Mouse (Mus musculus): ENCODE data around the gene Mapk7. TPM values are rescaled to one million over a fixed set of nuclear protein-coding genes. Genes with fewer than 3 reads are reported as not detected.

Gene Mapk7
- polyA plus RNA-seq, 1 experiment = 108 TPM

GRCm38 (mm10) chr11:61481239-61482090 is 12.7 kb downstream of the Mapk7 start:
- TF ChIP-seq CTCF (IDR thresholded peaks at IDR 0.05; ENCODE audit: borderline replicate concordance, extremely low read depth, insufficient read depth, insufficient read length) (no peak), POLR2A (IDR thresholded peaks at IDR 0.05; ENCODE audit: borderline replicate concordance, extremely low read depth, insufficient read depth, insufficient read length, poor library complexity, severe bottlenecking) (no peak)
- DNase-seq (ENCODE audit: low read depth) = no peak

- DNase-seq (ENCODE audit: low read depth) = no peak
- TF ChIP-seq CTCF (IDR thresholded peaks at IDR 0.05; ENCODE audit: borderline replicate concordance, extremely low read depth, insufficient read depth, insufficient read length) (no peak), POLR2A (IDR thresholded peaks at IDR 0.05; ENCODE audit: borderline replicate concordance, extremely low read depth, insufficient read depth, insufficient read length, poor library complexity, severe bottlenecking) (no peak)
These were observed 15.4 kb downstream of the Mapk7 start for GRCm38 (mm10) chr11:61478788-61479187.

- no peak for TF ChIP-seq POLR2A (IDR thresholded peaks at IDR 0.05; ENCODE audit: borderline replicate concordance, extremely low read depth, insufficient read depth, insufficient read length, poor library complexity, severe bottlenecking)
- no peak for TF ChIP-seq CTCF (IDR thresholded peaks at IDR 0.05; ENCODE audit: borderline replicate concordance, extremely low read depth, insufficient read depth, insufficient read length)
- DNase-seq (ENCODE audit: low read depth) = no peak
These were observed 16.4 kb downstream of the Mapk7 start for GRCm38 (mm10) chr11:61477566-61478508.

GRCm38 (mm10) chr11:61476786-61477382 is 17.3 kb downstream of the Mapk7 start:
- peak; percentile 47 for DNase-seq (ENCODE audit: low read depth)
- TF ChIP-seq CTCF (IDR thresholded peaks at IDR 0.05; ENCODE audit: borderline replicate concordance, extremely low read depth, insufficient read depth, insufficient read length) = no peak
- no peak for TF ChIP-seq POLR2A (IDR thresholded peaks at IDR 0.05; ENCODE audit: borderline replicate concordance, extremely low read depth, insufficient read depth, insufficient read length, poor library complexity, severe bottlenecking)

GRCm38 (mm10) chr11:61473630-61474029 is 20.6 kb downstream of the Mapk7 start:
- no peak for TF ChIP-seq POLR2A (IDR thresholded peaks at IDR 0.05; ENCODE audit: borderline replicate concordance, extremely low read depth, insufficient read depth, insufficient read length, poor library complexity, severe bottlenecking)
- DNase-seq (ENCODE audit: low read depth) = no peak

GRCm38 (mm10) chr11:61470880-61471279 is 23.3 kb downstream of the Mapk7 start:
- no peak for DNase-seq (ENCODE audit: low read depth)
- TF ChIP-seq CTCF (IDR thresholded peaks at IDR 0.05; ENCODE audit: borderline replicate concordance, extremely low read depth, insufficient read depth, insufficient read length) = no peak
- no peak for TF ChIP-seq POLR2A (IDR thresholded peaks at IDR 0.05; ENCODE audit: borderline replicate concordance, extremely low read depth, insufficient read depth, insufficient read length, poor library complexity, severe bottlenecking)

GRCm38 (mm10) chr11:61469317-61469917 is 24.8 kb downstream of the Mapk7 start:
- DNase-seq (ENCODE audit: low read depth) = no peak
- no peak for TF ChIP-seq POLR2A (IDR thresholded peaks at IDR 0.05; ENCODE audit: borderline replicate concordance, extremely low read depth, insufficient read depth, insufficient read length, poor library complexity, severe bottlenecking)
- TF ChIP-seq CTCF (IDR thresholded peaks at IDR 0.05; ENCODE audit: borderline replicate concordance, extremely low read depth, insufficient read depth, insufficient read length) = no peak

- no peak for TF ChIP-seq POLR2A (IDR thresholded peaks at IDR 0.05; ENCODE audit: borderline replicate concordance, extremely low read depth, insufficient read depth, insufficient read length, poor library complexity, severe bottlenecking)
- TF ChIP-seq CTCF (IDR thresholded peaks at IDR 0.05; ENCODE audit: borderline replicate concordance, extremely low read depth, insufficient read depth, insufficient read length) = no peak
- DNase-seq (ENCODE audit: low read depth) = no peak
These were observed 25.7 kb downstream of the Mapk7 start for GRCm38 (mm10) chr11:61468534-61468933.

- DNase-seq (ENCODE audit: low read depth) = no peak
- TF ChIP-seq CTCF (IDR thresholded peaks at IDR 0.05; ENCODE audit: borderline replicate concordance, extremely low read depth, insufficient read depth, insufficient read length) (no peak), POLR2A (IDR thresholded peaks at IDR 0.05; ENCODE audit: borderline replicate concordance, extremely low read depth, insufficient read depth, insufficient read length, poor library complexity, severe bottlenecking) (no peak)
These were observed 28.8 kb downstream of the Mapk7 start for GRCm38 (mm10) chr11:61465422-61465821.

- no peak for TF ChIP-seq POLR2A (IDR thresholded peaks at IDR 0.05; ENCODE audit: borderline replicate concordance, extremely low read depth, insufficient read depth, insufficient read length, poor library complexity, severe bottlenecking)
- TF ChIP-seq CTCF (IDR thresholded peaks at IDR 0.05; ENCODE audit: borderline replicate concordance, extremely low read depth, insufficient read depth, insufficient read length) = no peak
- no peak for DNase-seq (ENCODE audit: low read depth)
These were observed 30.1 kb downstream of the Mapk7 start for GRCm38 (mm10) chr11:61464071-61464470.

Data from brain, embryonic 14.5 days (tissue).